ENCODE assay signal across 9 mouse cellular contexts in the genomic region with DNA sequence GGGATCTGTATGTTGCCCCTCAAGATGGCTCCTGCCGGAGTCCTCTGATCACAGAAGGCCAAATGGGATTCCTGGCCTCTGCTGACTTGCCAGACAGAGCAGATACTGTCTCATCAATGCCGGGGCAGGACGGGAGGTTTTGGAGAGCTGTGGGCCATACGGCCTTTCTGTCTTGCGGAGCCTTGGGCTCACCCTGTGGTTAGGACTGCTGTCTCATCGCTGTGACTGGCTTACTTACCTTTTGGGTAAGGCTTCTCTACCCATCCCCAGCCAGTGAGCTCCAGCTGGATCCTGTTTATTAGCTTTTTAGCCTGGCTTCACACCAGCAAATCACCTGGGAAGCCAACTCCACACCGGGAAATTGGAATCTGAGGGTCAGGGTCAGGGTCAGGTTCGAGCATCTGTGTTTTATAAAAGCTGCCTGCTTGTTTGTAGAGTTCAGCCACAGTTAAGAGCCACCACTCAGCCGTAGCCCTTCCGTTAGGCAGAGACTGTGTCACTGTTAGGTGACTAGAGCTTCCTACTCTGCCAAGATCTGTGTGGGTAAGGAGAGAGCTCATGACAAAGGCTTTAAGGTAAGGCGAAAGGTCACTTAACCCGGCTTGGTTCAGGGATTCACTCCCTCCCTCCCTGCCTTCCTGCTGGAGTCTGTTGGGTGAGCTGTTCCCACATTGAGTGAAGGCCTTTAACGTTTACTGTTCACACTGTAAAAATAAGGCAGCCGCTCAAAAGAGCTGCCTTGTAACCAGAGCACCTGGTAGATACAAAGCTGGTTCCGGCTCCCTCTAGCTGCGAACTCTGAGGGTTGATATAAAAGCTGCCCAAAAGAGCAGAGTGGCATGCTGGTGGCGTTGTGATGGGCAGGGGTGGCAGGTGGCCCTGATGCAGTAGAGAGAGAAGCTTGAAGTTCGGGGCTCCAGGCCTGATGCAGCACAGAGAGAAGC.
DNase-seq lines count a peak whose midpoint lies in the region; ATAC-seq and TF ChIP-seq lines count a peak whose summit lies in the region.
"Had no signal": no experiment of that assay in that cellular context is flagged by ENCODE, and none has a peak within 500 bp of the region (broad histone marks: within the 10 kb centered on the region; RNA-seq: fewer than 3 reads in every experiment).

No protein-coding gene starts in this region.

- H3K9me3 ChIP-seq in limb, embryonic 15.5 days = no peaks in the 10 kb centered on the region

- 36% methylated on average over 18 of the region's 18 CpGs for WGBS in limb, embryonic 15.5 days

- H3K4me2 ChIP-seq in limb, embryonic 15.5 days = no peak overlapping the region

- H3K4me1 ChIP-seq in limb, embryonic 15.5 days = peaks cover 24% of the 10 kb centered on the region

- H3K27me3 ChIP-seq in limb, embryonic 15.5 days = no peaks in the 10 kb centered on the region

- H3K36me3 ChIP-seq in limb, embryonic 15.5 days = 0 out of 2 replicates have a peak, but pooled peaks cover under 1% of the 10 kb centered on the region

- intact Hi-C loops in gastrocnemius, adult 2 months (cut with DNase I) = no loop called here

- H3K4me3 ChIP-seq in gastrocnemius, adult 2 months = no peak overlapping the region
- no peak overlapping the region for H3K4me3 ChIP-seq in limb, embryonic 15.5 days

- no peak for ATAC-seq in limb, embryonic 15.5 days (ENCODE audit: insufficient number of reproducible peaks, low FRiP score, low TSS enrichment, low read depth)

- H3K9ac ChIP-seq in limb, embryonic 15.5 days = no peak overlapping the region

- DNase-seq in gastrocnemius, adult 2 months = peak; percentile 10
- no peak for DNase-seq in gastrocnemius, postnatal 25 days
- peak; percentile 23 for DNase-seq in thymus, postnatal 0 days (ENCODE audit: low spot score)
- no peak for DNase-seq in thymus, postnatal 36 days
- no peak for DNase-seq in ovary, postnatal 36 days (ENCODE audit: low spot score)
- DNase-seq in right cerebral cortex, postnatal 10 days (ENCODE audit: low spot score in 2 of 2) = no peak
- DNase-seq in cerebellum, adult 11-12 months = no peak

- H3K27ac ChIP-seq in gastrocnemius, adult 2 months = no peak overlapping the region
- peak overlapping the region; percentile 73 for H3K27ac ChIP-seq in limb, embryonic 15.5 days
- H3K27ac ChIP-seq: macrophage had no signal

- TF ChIP-seq CTCF in gastrocnemius, adult 2 months (IDR thresholded peaks at IDR 0.05) = no peak

Comparison
In these comparisons a context has a peak if more than half of its experiments do, and no peak if none do; other contexts are left out.
1. DNase-seq: peak in gastrocnemius, adult 2 months (single experiment) and thymus, postnatal 0 days (single experiment); none in gastrocnemius, postnatal 25 days (single experiment), thymus, postnatal 36 days (0 of 2), ovary, postnatal 36 days (single experiment), right cerebral cortex, postnatal 10 days (0 of 2) and cerebellum, adult 11-12 months (single experiment).